Mouse (Mus musculus) hindbrain, embryonic 13.5 days (tissue): ENCODE measurements at regions not wholly inside any gene's neighbourhood (a gene's known extent, or its start where the extent isn't known, plus 50 kb on each side); places are given as distances from the start of the nearest gene placed in this dataset.

Experiments used
- ATAC-seq: fragments of 200-750 bp; cut with Nextera tagmentation; 2 replicates; pipeline ENCODE4 v1.8.0; 2017; ENCODE audit warnings: moderate TSS enrichment; ENCODE audit not compliant: low FRiP score
- H3K27ac ChIP-seq: fragments of 300-500 bp; sonication (generic); 2 replicates; pipeline ENCODE4 v1.5.1; 2015; ENCODE audit warnings: inconsistent platforms, mild to moderate bottlenecking, moderate library complexity
- H3K27me3 ChIP-seq: fragments of 300-500 bp; sonication (generic); 2 replicates; pipeline ENCODE4 v1.6.1; 2015; ENCODE audit warnings: mild to moderate bottlenecking, inconsistent platforms
- H3K36me3 ChIP-seq: fragments of 300-500 bp; sonication (generic); 2 replicates; pipeline ENCODE4 v1.6.1; 2015; ENCODE audit warnings: mild to moderate bottlenecking, inconsistent platforms
- H3K4me1 ChIP-seq: fragments of 300-500 bp; sonication (generic); replicated peaks from 2 replicates; pipeline ENCODE4 v1.6.1; 2015; ENCODE audit warnings: inconsistent platforms
- H3K4me2 ChIP-seq: fragments of 300-500 bp; sonication (generic); 2 replicates; pipeline ENCODE4 v1.6.1; 2015; ENCODE audit warnings: inconsistent platforms, mild to moderate bottlenecking, moderate library complexity
- H3K4me3 ChIP-seq: fragments of 300-500 bp; sonication (generic); 2 replicates; pipeline ENCODE4 v1.5.1; 2015; ENCODE audit warnings: mild to moderate bottlenecking, inconsistent platforms
- H3K9ac ChIP-seq: fragments of 300-500 bp; sonication (generic); 2 replicates; pipeline ENCODE4 v1.6.1; 2015; ENCODE audit warnings: mild to moderate bottlenecking, inconsistent platforms
- H3K9me3 ChIP-seq: fragments of 300-500 bp; sonication (generic); 2 replicates; pipeline ENCODE4 v1.6.1; 2016; ENCODE audit warnings: inconsistent platforms
- WGBS: fragments of 180-500 bp; shearing (Covaris S2); methylation state at CpG from one replicate; pipeline ENCODE4 v1.1.7; 2015; 5-methylcytosine and 5-hydroxymethylcytosine counted together

DNA sequence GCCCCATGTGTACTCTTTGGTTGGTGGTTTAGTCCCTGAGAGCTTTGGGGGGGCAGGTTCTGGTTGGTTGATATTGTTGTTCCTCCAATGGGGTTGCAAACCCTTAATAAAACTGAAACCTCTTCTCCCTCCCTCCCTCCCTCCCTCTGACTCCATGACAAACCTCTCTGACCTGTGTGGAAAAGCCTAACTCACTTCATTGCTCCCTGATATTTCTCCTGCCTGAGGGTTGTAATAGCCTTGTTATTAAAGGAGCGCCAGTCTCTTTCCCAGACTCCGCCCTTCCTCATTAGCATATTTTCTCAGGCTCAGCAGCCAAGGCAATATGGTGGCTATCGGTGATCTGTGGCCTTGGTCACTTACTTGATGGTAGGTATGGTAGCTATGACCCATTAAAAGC is 230.3 kb upstream of the Zfp703 start:
- ATAC-seq = peak; percentile 34
- no peaks in the 10 kb centered on the region for H3K9me3 ChIP-seq
- peaks cover 32% of the 10 kb centered on the region for H3K4me1 ChIP-seq
- H3K27ac ChIP-seq = peak overlapping the region; percentile 80
- WGBS = 51% methylated on average over 3 of the region's 3 CpGs
- peak overlapping the region; percentile 26 for H3K4me2 ChIP-seq
- 0 out of 2 replicates have a peak, but pooled peaks cover 3% of the 10 kb centered on the region for H3K27me3 ChIP-seq
- no peaks in the 10 kb centered on the region for H3K36me3 ChIP-seq
- H3K9ac ChIP-seq = no peak overlapping the region
- no peak overlapping the region for H3K4me3 ChIP-seq

GRCm38 (mm10) chr8:26747241-26747972 is 229.7 kb upstream of the Zfp703 start:
- Histone ChIP-seq H3K4me3 (no peak overlapping the region), H3K9me3 (no peaks in the 10 kb centered on the region), H3K9ac (no peak overlapping the region), H3K36me3 (no peaks in the 10 kb centered on the region), H3K4me2 (peak overlapping the region; percentile 26), H3K27ac (peak overlapping the region; percentile 80), H3K4me1 (peaks cover 32% of the 10 kb centered on the region), H3K27me3 (0 out of 2 replicates have a peak, but pooled peaks cover 3% of the 10 kb centered on the region)
- WGBS = 34% methylated on average over 19 of the region's 19 CpGs
- peak; percentile 46 for ATAC-seq

- Histone ChIP-seq H3K27ac (peak overlapping the region; percentile 80), H3K4me3 (no peak overlapping the region), H3K4me2 (peak overlapping the region; percentile 26), H3K9me3 (no peaks in the 10 kb centered on the region), H3K36me3 (no peaks in the 10 kb centered on the region), H3K27me3 (0 out of 2 replicates have a peak, but pooled peaks cover 3% of the 10 kb centered on the region), H3K4me1 (peaks cover 32% of the 10 kb centered on the region), H3K9ac (no peak overlapping the region; the same call in 1 of the 2 replicates)
- peak; percentile 73 for ATAC-seq
- 55% methylated on average over 13 of the region's 14 CpGs for WGBS
Observed at GRCm38 (mm10) chr8:26748161-26748971, 228.8 kb upstream of the Zfp703 start.

GRCm38 (mm10) chr8:26748972-26749291 is 228.2 kb upstream of the Zfp703 start:
- Histone ChIP-seq H3K9ac (no peak overlapping the region; the same call in 1 of the 2 replicates), H3K4me1 (peaks cover 32% of the 10 kb centered on the region), H3K4me2 (no peak overlapping the region), H3K36me3 (no peaks in the 10 kb centered on the region), H3K4me3 (no peak overlapping the region), H3K27me3 (0 out of 2 replicates have a peak, but pooled peaks cover 3% of the 10 kb centered on the region), H3K27ac (peak overlapping the region; percentile 80), H3K9me3 (no peaks in the 10 kb centered on the region)
- no peak for ATAC-seq
- WGBS = 95% methylated on average over 1 of the region's 1 CpGs

DNA sequence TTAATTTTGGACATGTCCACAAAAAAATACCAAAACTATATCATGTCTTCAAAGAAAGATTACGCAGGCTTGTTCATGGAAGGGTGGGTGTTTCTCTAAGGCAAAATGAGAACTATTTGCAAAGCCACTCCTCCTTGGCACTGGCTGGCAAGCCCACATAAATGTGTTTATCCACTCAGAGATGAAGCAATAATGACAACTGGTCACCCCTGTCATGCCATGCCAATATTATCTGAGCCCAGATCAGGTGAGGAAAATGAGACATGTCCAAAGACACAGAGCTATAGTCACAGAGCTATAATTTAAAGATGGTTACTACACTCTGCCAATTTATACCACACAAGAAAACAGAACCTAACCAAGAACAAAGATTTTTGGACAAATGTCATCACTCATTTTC is 227.0 kb upstream of the Zfp703 start:
- WGBS = 100% methylated on average over 1 of the region's 1 CpGs
- H3K27me3 ChIP-seq = 0 out of 2 replicates have a peak, but pooled peaks cover 3% of the 10 kb centered on the region
- H3K27ac ChIP-seq = no peak overlapping the region

GRCm38 (mm10) chr8:26751651-26752050 is 225.5 kb upstream of the Zfp703 start:
- WGBS = 96% methylated on average over 5 of the region's 5 CpGs
- H3K9ac ChIP-seq = no peak overlapping the region

More for the DNA sequence above, 227.0 kb upstream of the Zfp703 start:
- peaks cover 32% of the 10 kb centered on the region for H3K4me1 ChIP-seq
- 0 out of 2 replicates have a peak, but pooled peaks cover 3% of the 10 kb centered on the region for H3K9me3 ChIP-seq
- no peak for ATAC-seq
- no peak overlapping the region for H3K4me2 ChIP-seq
- no peak overlapping the region for H3K4me3 ChIP-seq
- H3K9ac ChIP-seq = no peak overlapping the region
- H3K36me3 ChIP-seq = no peaks in the 10 kb centered on the region

GRCm38 (mm10) chr8:26756452-26756851 is 220.7 kb upstream of the Zfp703 start:
- no peak overlapping the region for H3K4me3 ChIP-seq
- no peaks in the 10 kb centered on the region for H3K27me3 ChIP-seq
- WGBS = 53% methylated on average over 2 of the region's 2 CpGs
- no peak overlapping the region for H3K27ac ChIP-seq
- no peaks in the 10 kb centered on the region for H3K4me1 ChIP-seq
- H3K36me3 ChIP-seq = no peaks in the 10 kb centered on the region
- H3K4me2 ChIP-seq = no peak overlapping the region
- ATAC-seq = no peak
- no peak overlapping the region for H3K9ac ChIP-seq
- H3K9me3 ChIP-seq = 0 out of 2 replicates have a peak, but pooled peaks cover 5% of the 10 kb centered on the region

More at GRCm38 (mm10) chr8:26751651-26752050, 225.5 kb upstream of the Zfp703 start:
- Histone ChIP-seq H3K27ac (no peak overlapping the region), H3K36me3 (no peaks in the 10 kb centered on the region), H3K27me3 (0 out of 2 replicates have a peak, but pooled peaks cover 3% of the 10 kb centered on the region), H3K4me3 (no peak overlapping the region), H3K4me2 (no peak overlapping the region), H3K4me1 (peaks cover 30% of the 10 kb centered on the region), H3K9me3 (0 out of 2 replicates have a peak, but pooled peaks cover 3% of the 10 kb centered on the region)
- ATAC-seq = no peak

GRCm38 (mm10) chr8:26760726-26761125 is 216.4 kb upstream of the Zfp703 start:
- ATAC-seq = no peak

DNA sequence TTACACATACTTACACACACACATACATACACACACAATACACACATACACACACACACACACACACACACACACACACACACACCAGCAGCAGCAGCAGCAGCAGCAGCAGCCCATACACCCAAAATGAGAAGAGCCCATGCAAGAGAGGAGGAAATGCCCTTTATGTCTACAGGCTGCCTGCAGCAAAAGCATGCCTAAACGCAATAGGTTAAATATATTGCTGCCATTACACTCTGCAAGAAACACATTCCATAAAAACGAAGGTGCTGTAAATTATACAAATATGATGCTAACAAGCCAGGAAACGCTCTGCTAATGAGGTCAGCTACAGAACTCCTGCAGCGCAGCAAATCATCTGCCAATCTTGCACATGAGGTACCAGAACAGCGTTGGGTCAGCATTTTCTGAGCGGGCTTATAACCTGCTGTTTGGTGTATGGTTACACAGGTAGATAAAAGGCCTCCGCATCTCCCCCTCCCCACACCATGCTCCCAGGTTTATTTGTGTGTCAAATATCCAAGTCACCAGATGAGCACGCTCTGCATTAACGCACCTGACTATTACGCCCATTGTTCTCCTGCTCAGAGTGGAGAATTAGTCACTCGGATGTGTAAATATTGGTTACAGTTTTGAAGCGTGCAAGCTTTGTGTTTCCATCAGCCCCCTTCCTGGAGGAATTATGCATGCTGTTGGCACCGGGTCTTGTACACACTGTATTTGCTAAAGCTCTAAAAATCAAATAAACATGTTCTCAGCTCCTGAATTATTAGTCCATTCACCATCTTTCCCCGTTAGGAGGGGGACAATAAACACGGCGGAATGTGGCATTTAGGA is 214.0 kb upstream of the Zfp703 start:
- peak; percentile 61 for ATAC-seq
- Histone ChIP-seq H3K9ac (no peak overlapping the region), H3K4me2 (no peak overlapping the region), H3K27me3 (0 out of 2 replicates have a peak, but pooled peaks cover 4% of the 10 kb centered on the region), H3K4me3 (no peak overlapping the region), H3K36me3 (no peaks in the 10 kb centered on the region), H3K27ac (peak overlapping the region; percentile 55), H3K9me3 (0 out of 2 replicates have a peak, but pooled peaks cover 4% of the 10 kb centered on the region), H3K4me1 (peaks cover 9% of the 10 kb centered on the region)
- WGBS = 70% methylated on average over 16 of the region's 16 CpGs

More at GRCm38 (mm10) chr8:26760726-26761125, 216.4 kb upstream of the Zfp703 start:
- Histone ChIP-seq H3K36me3 (no peaks in the 10 kb centered on the region), H3K27me3 (no peaks in the 10 kb centered on the region), H3K27ac (no peak overlapping the region), H3K9ac (no peak overlapping the region), H3K4me2 (no peak overlapping the region), H3K9me3 (0 out of 2 replicates have a peak, but pooled peaks cover 4% of the 10 kb centered on the region), H3K4me1 (peaks cover 9% of the 10 kb centered on the region), H3K4me3 (no peak overlapping the region)
- WGBS = 83% methylated on average over 1 of the region's 1 CpGs

- no peaks in the 10 kb centered on the region for H3K36me3 ChIP-seq
- ATAC-seq = no peak
- no peak overlapping the region for H3K4me2 ChIP-seq
- no peak overlapping the region for H3K27ac ChIP-seq
- no peak overlapping the region for H3K9ac ChIP-seq
- no peak overlapping the region for H3K4me3 ChIP-seq
- peaks cover 16% of the 10 kb centered on the region for H3K4me1 ChIP-seq
- WGBS = 89% methylated on average over 10 of the region's 10 CpGs
- no peaks in the 10 kb centered on the region for H3K9me3 ChIP-seq
- H3K27me3 ChIP-seq = 0 out of 2 replicates have a peak, but pooled peaks cover 4% of the 10 kb centered on the region
Observed at GRCm38 (mm10) chr8:26768474-26769229, 208.5 kb upstream of the Zfp703 start.

DNA sequence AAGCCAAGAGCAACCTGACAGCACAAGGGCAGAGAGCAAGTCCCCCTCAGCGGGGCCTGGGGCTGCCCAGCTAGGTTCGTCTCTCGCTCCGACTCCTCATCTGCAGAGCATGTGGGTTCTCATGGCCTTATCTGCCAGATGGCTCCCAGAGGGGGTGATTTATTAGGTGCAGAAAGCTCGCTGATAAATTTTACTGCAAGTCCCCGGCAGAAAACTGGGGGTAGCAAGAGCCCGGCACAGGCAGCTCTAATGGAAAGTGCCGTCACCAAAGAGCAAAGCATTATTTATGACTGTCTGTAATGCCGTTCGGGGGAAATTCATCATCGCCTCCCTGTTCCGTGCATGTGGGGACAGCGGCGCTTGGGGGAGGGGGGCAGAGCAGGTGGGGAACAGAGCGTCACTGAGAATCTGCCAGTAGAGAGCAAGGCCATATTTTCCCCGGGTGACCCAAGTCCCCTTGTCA is 206.7 kb upstream of the Zfp703 start:
- no peaks in the 10 kb centered on the region for H3K36me3 ChIP-seq
- WGBS = 23% methylated on average over 16 of the region's 16 CpGs
- peak overlapping the region; percentile 53 for H3K27ac ChIP-seq
- H3K4me2 ChIP-seq = peak overlapping the region; percentile 45
- no peaks in the 10 kb centered on the region for H3K9me3 ChIP-seq
- 0 out of 2 replicates have a peak, but pooled peaks cover 4% of the 10 kb centered on the region for H3K27me3 ChIP-seq
- ATAC-seq = peak; percentile 85
- peak overlapping the region; percentile 17; the same call in 1 of the 2 replicates for H3K4me3 ChIP-seq
- peaks cover 16% of the 10 kb centered on the region for H3K4me1 ChIP-seq
- peak overlapping the region; percentile 51; the same call in 1 of the 2 replicates for H3K9ac ChIP-seq
